Mouse (Mus musculus): ENCODE measurements around the gene Nup210. TPM values are rescaled to one million over a fixed set of nuclear protein-coding genes. Genes with fewer than 3 reads are reported as not detected.

The Nup210 gene
- polyA plus RNA-seq, 1 experiment, result 176 TPM

DNA sequence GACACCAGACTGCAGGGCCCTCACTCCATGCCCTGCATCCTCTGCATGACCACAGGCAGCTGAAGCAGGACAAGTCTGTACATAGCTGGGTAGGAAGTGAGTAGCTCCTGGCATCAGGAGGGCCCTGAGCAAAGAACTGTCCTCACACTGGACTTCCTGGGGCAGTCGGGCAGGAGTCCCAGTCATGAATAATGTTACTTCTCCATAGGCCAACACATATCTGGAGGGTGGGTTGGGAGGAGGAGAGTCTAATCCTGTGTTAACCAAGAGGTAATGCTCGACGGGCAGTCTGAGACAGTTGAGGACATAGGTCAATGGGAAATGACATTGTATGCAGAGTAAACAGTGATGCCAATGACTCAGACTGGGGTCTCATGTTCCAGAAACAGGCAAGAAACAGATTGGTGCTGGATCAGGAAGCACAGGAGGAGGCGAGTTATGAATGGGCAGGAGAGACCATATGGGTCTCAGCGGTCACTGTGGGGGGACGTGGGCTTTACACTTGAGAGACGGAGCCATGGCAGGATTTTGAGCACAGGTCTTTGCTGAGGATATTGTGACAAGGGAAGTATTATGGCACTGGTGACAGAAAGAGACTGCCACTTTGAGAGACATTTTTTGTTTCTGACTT is 99.9 kb downstream of the Nup210 start:
- no peaks in the 10 kb centered on the region for H3K27me3 ChIP-seq (ENCODE audit: control insufficient read depth, insufficient read depth, low read length)
- no peak overlapping the region for H3K27ac ChIP-seq (ENCODE audit: insufficient read depth, low read length)
- no peak overlapping the region for H3K4me3 ChIP-seq (ENCODE audit: extremely low read depth, insufficient read depth, insufficient read length)
- WGBS, result 92% methylated on average over 7 of the region's 7 CpGs
- no peaks in the 10 kb centered on the region for H3K4me1 ChIP-seq (ENCODE audit: control insufficient read depth, insufficient read depth, insufficient read length)
- DNase-seq (ENCODE audit: low read depth in 1 of 2, low spot score in 2 of 2), result no peak
- no peak for TF ChIP-seq POLR2A (IDR thresholded peaks at IDR 0.05; ENCODE audit: low read depth, low read length)
- H3K36me3 ChIP-seq (ENCODE audit: control insufficient read depth, insufficient read depth, low read length), result peaks cover 51% of the 10 kb centered on the region

DNA sequence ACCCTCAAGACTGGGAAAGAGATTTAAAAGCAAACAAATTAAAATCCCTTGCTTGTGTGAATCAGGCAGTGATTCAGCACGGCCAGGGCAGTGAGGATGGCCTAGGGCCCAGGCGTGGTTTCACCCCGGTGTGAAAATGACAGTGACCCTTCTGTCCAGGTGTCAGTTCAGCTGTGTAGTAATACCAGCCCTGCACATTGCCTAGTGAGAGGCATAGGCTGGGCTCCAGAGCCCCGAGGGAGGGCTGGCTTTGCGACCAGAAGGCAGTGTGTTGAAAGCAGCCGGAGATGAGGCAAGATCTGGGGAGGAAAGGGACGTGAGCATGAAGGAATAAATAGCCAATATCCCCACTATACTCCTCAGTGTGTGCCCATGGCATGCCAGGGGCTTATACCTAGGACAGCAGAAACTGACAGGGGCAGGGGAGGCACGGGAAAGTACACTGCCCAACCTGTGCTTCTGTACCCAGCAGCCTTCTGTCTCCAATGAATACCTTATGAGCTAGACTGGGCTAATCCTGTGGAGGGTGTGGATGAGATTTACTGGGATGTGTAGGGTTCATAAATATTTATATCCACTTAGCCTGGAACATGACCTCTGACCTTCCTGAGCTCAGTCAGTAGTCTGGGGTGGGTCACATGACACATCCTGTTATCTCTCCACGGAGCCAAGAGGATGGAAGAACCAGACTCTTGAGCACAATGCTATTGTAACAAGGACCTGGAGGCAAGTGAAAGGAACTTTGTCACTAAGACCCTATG is 102.3 kb downstream of the Nup210 start:
- no peak for DNase-seq (ENCODE audit: low read depth in 1 of 2, low spot score in 2 of 2)
- 90% methylated on average over 9 of the region's 9 CpGs for WGBS
- Histone ChIP-seq H3K4me1 (ENCODE audit: control insufficient read depth, insufficient read depth, insufficient read length) (no peaks in the 10 kb centered on the region), H3K36me3 (ENCODE audit: control insufficient read depth, insufficient read depth, low read length) (peaks cover 42% of the 10 kb centered on the region), H3K4me3 (ENCODE audit: extremely low read depth, insufficient read depth, insufficient read length) (no peak overlapping the region), H3K27ac (ENCODE audit: insufficient read depth, low read length) (no peak overlapping the region), H3K27me3 (ENCODE audit: control insufficient read depth, insufficient read depth, low read length) (no peaks in the 10 kb centered on the region)
- no peak for TF ChIP-seq CTCF (IDR thresholded peaks at IDR 0.05; ENCODE audit: extremely low read depth, insufficient read depth, insufficient read length, insufficient replicate concordance)
- no peak for TF ChIP-seq POLR2A (IDR thresholded peaks at IDR 0.05; ENCODE audit: low read depth, low read length)

DNA sequence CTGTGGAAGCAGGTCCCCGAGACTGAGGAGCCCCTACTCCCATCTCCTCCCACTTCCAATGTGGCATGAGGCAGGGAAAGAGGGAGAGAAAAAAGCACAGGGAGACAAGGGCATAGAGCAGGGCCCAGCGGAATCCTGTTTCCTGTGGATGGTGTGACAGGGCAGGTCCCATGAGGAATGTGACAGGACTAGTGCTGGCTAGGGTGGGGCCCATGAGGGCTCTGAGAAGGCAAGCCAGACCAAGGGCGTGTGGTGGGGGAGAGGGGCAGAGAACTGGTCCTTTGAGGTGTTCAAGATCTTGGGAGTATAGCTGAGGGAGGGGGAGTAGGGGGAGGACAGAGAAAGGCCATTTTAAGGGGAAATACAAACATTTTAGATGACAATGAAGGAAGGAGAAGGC is 104.2 kb downstream of the Nup210 start:
- peaks cover 31% of the 10 kb centered on the region for H3K36me3 ChIP-seq (ENCODE audit: control insufficient read depth, insufficient read depth, low read length)
- no peak for DNase-seq (ENCODE audit: low read depth in 1 of 2, low spot score in 2 of 2)
- H3K4me3 ChIP-seq (ENCODE audit: extremely low read depth, insufficient read depth, insufficient read length), result no peak overlapping the region
- H3K27ac ChIP-seq (ENCODE audit: insufficient read depth, low read length), result no peak overlapping the region
- no peaks in the 10 kb centered on the region for H3K27me3 ChIP-seq (ENCODE audit: control insufficient read depth, insufficient read depth, low read length)
- no peaks in the 10 kb centered on the region for H3K4me1 ChIP-seq (ENCODE audit: control insufficient read depth, insufficient read depth, insufficient read length)
- 92% methylated on average over 3 of the region's 3 CpGs for WGBS
- TF ChIP-seq CTCF (IDR thresholded peaks at IDR 0.05; ENCODE audit: extremely low read depth, insufficient read depth, insufficient read length, insufficient replicate concordance) (no peak), POLR2A (IDR thresholded peaks at IDR 0.05; ENCODE audit: low read depth, low read length) (no peak)

DNA sequence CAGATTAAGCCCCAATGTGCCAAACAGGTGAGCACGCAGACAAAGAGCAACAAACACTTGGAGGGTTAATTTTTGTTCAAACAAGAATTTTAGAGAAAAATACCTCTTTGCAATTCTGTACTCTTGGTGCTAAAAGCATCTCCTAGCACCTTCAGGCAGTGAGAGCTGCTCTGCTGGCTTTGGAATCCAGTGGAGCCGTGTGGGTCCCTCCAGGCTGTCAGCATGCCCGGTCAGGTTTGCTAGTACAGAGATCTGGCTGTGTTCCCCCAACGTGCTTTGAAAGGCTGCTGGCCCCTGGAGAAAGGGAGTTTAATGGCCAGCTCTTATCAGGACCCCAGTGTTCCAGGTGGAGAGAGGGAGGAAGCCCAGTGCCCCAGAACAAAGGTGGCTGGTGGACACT is 105.1 kb downstream of the Nup210 start:
- TF ChIP-seq POLR2A (IDR thresholded peaks at IDR 0.05; ENCODE audit: low read depth, low read length), result no peak
- TF ChIP-seq CTCF (IDR thresholded peaks at IDR 0.05; ENCODE audit: extremely low read depth, insufficient read depth, insufficient read length, insufficient replicate concordance), result no peak

DNA sequence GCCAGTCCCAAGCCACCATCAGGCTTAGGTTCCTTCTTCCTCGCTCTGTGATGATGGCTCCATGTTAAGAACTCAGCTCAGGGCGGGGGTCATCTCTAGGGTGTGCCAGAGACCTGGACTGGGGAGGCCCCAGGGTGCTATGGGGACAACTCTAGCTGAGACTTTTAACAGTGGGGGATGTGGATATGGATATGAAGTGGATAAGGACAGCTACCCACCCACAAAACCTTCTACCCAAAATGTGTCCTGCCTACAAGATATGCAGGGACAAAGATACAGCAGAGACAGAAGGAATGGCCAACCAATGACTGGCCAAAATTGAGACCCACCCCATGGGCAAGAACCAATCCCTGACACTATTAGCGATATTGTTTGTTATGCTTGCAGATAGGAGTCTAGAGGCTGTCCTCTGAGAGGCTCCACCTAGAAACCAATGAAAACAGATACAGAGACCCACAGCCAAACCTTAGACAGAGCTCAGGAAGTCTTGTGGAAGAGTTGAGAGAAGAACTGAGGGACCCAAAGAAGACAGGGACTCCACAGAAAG is 108.3 kb downstream of the Nup210 start:
- no peaks in the 10 kb centered on the region for H3K27me3 ChIP-seq (ENCODE audit: control insufficient read depth, insufficient read depth, low read length)
- H3K36me3 ChIP-seq (ENCODE audit: control insufficient read depth, insufficient read depth, low read length), result peaks cover 4% of the 10 kb centered on the region; the same call in 1 of the 2 replicates
- H3K4me3 ChIP-seq (ENCODE audit: extremely low read depth, insufficient read depth, insufficient read length), result no peak overlapping the region
- WGBS, result 89% methylated on average over 3 of the region's 3 CpGs
- no peak for DNase-seq (ENCODE audit: low read depth in 1 of 2, low spot score in 2 of 2)
- H3K4me1 ChIP-seq (ENCODE audit: control insufficient read depth, insufficient read depth, insufficient read length), result no peaks in the 10 kb centered on the region
- TF ChIP-seq POLR2A (IDR thresholded peaks at IDR 0.05; ENCODE audit: low read depth, low read length) (no peak), CTCF (IDR thresholded peaks at IDR 0.05; ENCODE audit: extremely low read depth, insufficient read depth, insufficient read length, insufficient replicate concordance) (no peak)
- H3K27ac ChIP-seq (ENCODE audit: insufficient read depth, low read length), result no peak overlapping the region

More for the DNA sequence above, 105.1 kb downstream of the Nup210 start:
- no peaks in the 10 kb centered on the region for H3K27me3 ChIP-seq (ENCODE audit: control insufficient read depth, insufficient read depth, low read length)
- no peaks in the 10 kb centered on the region for H3K4me1 ChIP-seq (ENCODE audit: control insufficient read depth, insufficient read depth, insufficient read length)
- H3K4me3 ChIP-seq (ENCODE audit: extremely low read depth, insufficient read depth, insufficient read length), result no peak overlapping the region
- 83% methylated on average over 4 of the region's 4 CpGs for WGBS
- H3K36me3 ChIP-seq (ENCODE audit: control insufficient read depth, insufficient read depth, low read length), result peaks cover 25% of the 10 kb centered on the region
- DNase-seq (ENCODE audit: low read depth in 1 of 2, low spot score in 2 of 2), result no peak
- H3K27ac ChIP-seq (ENCODE audit: insufficient read depth, low read length), result no peak overlapping the region

DNA sequence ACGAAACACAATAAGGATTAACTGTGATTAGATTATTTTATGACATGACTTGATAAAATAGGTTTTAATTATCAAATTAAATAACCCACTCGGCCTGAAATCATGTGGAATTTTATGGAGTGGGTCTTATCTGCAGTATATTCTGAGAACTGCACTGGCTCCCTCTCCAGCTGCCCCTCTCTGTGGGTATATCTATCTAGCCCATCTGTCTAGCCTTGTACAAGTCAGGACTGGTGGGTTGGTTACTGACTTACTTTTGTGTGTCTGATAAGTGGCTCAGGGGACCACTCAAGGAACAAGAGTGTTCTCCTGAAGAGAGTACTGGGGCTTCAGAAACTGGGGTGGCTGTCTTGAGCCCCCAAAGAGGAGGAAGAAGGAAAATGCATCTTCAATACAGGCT is 109.4 kb downstream of the Nup210 start:
- TF ChIP-seq POLR2A (IDR thresholded peaks at IDR 0.05; ENCODE audit: low read depth, low read length), result no peak
- TF ChIP-seq CTCF (IDR thresholded peaks at IDR 0.05; ENCODE audit: extremely low read depth, insufficient read depth, insufficient read length, insufficient replicate concordance), result no peak
- no peaks in the 10 kb centered on the region for H3K4me1 ChIP-seq (ENCODE audit: control insufficient read depth, insufficient read depth, insufficient read length)
- H3K27me3 ChIP-seq (ENCODE audit: control insufficient read depth, insufficient read depth, low read length), result no peaks in the 10 kb centered on the region
- H3K36me3 ChIP-seq (ENCODE audit: control insufficient read depth, insufficient read depth, low read length), result peaks cover 1% of the 10 kb centered on the region; the same call in 1 of the 2 replicates
- DNase-seq (ENCODE audit: low read depth in 1 of 2, low spot score in 2 of 2), result no peak
- no peak overlapping the region for H3K27ac ChIP-seq (ENCODE audit: insufficient read depth, low read length)
- 69% methylated on average over 2 of the region's 2 CpGs for WGBS
- no peak overlapping the region for H3K4me3 ChIP-seq (ENCODE audit: extremely low read depth, insufficient read depth, insufficient read length)

DNA sequence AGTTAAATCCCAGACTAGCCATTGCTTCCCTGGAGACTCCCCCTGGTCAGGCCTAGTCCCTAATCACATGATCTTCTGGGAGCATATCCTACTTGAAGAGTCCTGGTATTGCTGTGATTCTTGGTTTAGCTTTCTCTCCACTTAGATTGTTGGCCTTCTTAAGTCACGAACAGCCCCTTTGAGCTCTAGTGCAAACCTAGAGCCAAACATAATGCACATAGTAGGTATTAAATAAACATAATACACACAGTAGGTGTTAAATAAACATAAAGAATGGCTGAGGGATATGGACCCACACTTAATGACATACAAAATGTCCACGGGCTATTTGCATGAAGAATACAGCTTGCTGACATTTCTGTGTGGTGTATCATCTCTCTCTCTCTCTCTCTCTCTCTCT is 112.5 kb downstream of the Nup210 start:
- TF ChIP-seq POLR2A (IDR thresholded peaks at IDR 0.05; ENCODE audit: low read depth, low read length), result no peak
- TF ChIP-seq CTCF (IDR thresholded peaks at IDR 0.05; ENCODE audit: extremely low read depth, insufficient read depth, insufficient read length, insufficient replicate concordance), result no peak
- no peak overlapping the region for H3K27ac ChIP-seq (ENCODE audit: insufficient read depth, low read length)
- no peaks in the 10 kb centered on the region for H3K27me3 ChIP-seq (ENCODE audit: control insufficient read depth, insufficient read depth, low read length)
- H3K4me3 ChIP-seq (ENCODE audit: extremely low read depth, insufficient read depth, insufficient read length), result no peak overlapping the region
- no peaks in the 10 kb centered on the region for H3K4me1 ChIP-seq (ENCODE audit: control insufficient read depth, insufficient read depth, insufficient read length)
- no peaks in the 10 kb centered on the region for H3K36me3 ChIP-seq (ENCODE audit: control insufficient read depth, insufficient read depth, low read length)
- 88% methylated on average over 2 of the region's 2 CpGs for WGBS
- no peak for DNase-seq (ENCODE audit: low read depth in 1 of 2, low spot score in 2 of 2)
